Mouse (Mus musculus) c-Kit-positive CD71-negative TER-119-negative erythroid progenitor cells, embryonic 14.5 days (primary cell): ENCODE results near the gene Eme1.

ENCODE experiments used
- DNase-seq: peaks from one replicate; pipeline ENCODE4 v3.0.0-alpha.2; 2013; ENCODE audit warnings: low read depth

Gene Eme1

GRCm38 (mm10) chr11:94597319-94597718 is 56.4 kb downstream of the Eme1 start:
- no peak for DNase-seq

GRCm38 (mm10) chr11:94596311-94596852 is 57.4 kb downstream of the Eme1 start:
- peak; percentile 53 for DNase-seq
